Mouse (Mus musculus) neural tube, embryonic 14.5 days (tissue): ENCODE results near the gene Gm13279. TPM values are rescaled to one million over a fixed set of nuclear protein-coding genes. Genes with fewer than 3 reads are reported as not detected.
"Not testable (repeated sequence)": the region's sequence is repeated elsewhere in the genome, so short reads cannot be mapped to it uniquely, and the experiment has no call there.

Source experiments
- ATAC-seq: fragments of 200-750 bp; cut with Nextera tagmentation; 2 replicates; pipeline ENCODE4 v1.8.0; 2017; ENCODE audit warnings: low read depth, mild to moderate bottlenecking, moderate TSS enrichment, moderate library complexity
- H3K27ac ChIP-seq: fragments of 300-500 bp; sonication (generic); 2 replicates; pipeline ENCODE4 v1.5.1; 2014; ENCODE audit warnings: low read depth, mild to moderate bottlenecking, control low read depth, low read length, moderate library complexity, mixed read lengths
- H3K27me3 ChIP-seq: fragments of 300-500 bp; sonication (generic); 2 replicates; pipeline ENCODE4 v1.6.1; 2014; ENCODE audit warnings: low read length; ENCODE audit not compliant: control insufficient read depth, insufficient read depth
- H3K36me3 ChIP-seq: fragments of 300-500 bp; sonication (generic); 2 replicates; pipeline ENCODE4 v1.6.1; 2014; ENCODE audit warnings: low read length, mixed read lengths; ENCODE audit not compliant: control insufficient read depth, insufficient read depth
- H3K4me1 ChIP-seq: fragments of 300-500 bp; sonication (generic); 2 replicates; pipeline ENCODE4 v1.6.1; 2014; ENCODE audit warnings: low read length; ENCODE audit not compliant: control insufficient read depth, insufficient read depth
- H3K4me2 ChIP-seq: fragments of 300-500 bp; sonication (generic); 2 replicates; pipeline ENCODE4 v1.6.1; 2014; ENCODE audit warnings: mild to moderate bottlenecking, low read depth, low read length, control low read depth
- H3K4me3 ChIP-seq: fragments of 300-500 bp; sonication (generic); 2 replicates; pipeline ENCODE4 v1.5.1; 2014; ENCODE audit warnings: low read depth, low read length, control low read depth, mixed read lengths
- H3K9ac ChIP-seq: fragments of 300-500 bp; sonication (generic); replicated peaks from 2 replicates; pipeline ENCODE4 v1.6.1; 2014; ENCODE audit warnings: low read depth, mild to moderate bottlenecking, control low read depth, low read length, mixed read lengths
- H3K9me3 ChIP-seq: fragments of 300-500 bp; sonication (generic); 2 replicates; pipeline ENCODE4 v1.6.1; 2016; ENCODE audit warnings: low read length; ENCODE audit not compliant: control insufficient read depth
- whole genome bisulfite sequencing: fragments of 180-500 bp; shearing (Covaris S2); extraction: QIAGEN DNeasy Blood & Tissue Kit; methylation state at CpG from one replicate; pipeline ENCODE4 v1.1.7; 2014; 5-methylcytosine and 5-hydroxymethylcytosine counted together
- polyA plus RNA-seq: library from polyadenylated mRNA; unstranded; fragments of >200 nt; fragmentation: Nextera tagmentation; extraction: Ambion mirVana; gene quantifications from 2 replicates; pipeline ENCODE4 v1.2.1, GENCODE M21; 2014

Gene Gm13279
- polyA plus RNA-seq, 1 experiment from 2014 or later: not detected

GRCm38 (mm10) chr4:88785409-88785808 lies 11.8 kb upstream of the Gm13279 start, which contains the start of gene Gm13276:
TSS of gene Gm13276 (plus strand) at chr4:88785709.
- not testable (repeated sequence) for H3K36me3 ChIP-seq, H3K4me2 ChIP-seq, H3K27me3 ChIP-seq, H3K9me3 ChIP-seq, ATAC-seq, H3K4me3 ChIP-seq, H3K4me1 ChIP-seq, H3K9ac ChIP-seq, H3K27ac ChIP-seq
- no CpG with 5 or more reads among the region's 27 CpGs for WGBS

GRCm38 (mm10) chr4:88788402-88788801 lies 8.8 kb upstream of the Gm13279 start, which contains the start of gene Gm13277:
TSS of gene Gm13277 (plus strand) at chr4:88788632.
- H3K27me3 ChIP-seq, H3K9ac ChIP-seq, H3K27ac ChIP-seq, H3K9me3 ChIP-seq, H3K4me1 ChIP-seq, ATAC-seq, H3K36me3 ChIP-seq, H3K4me2 ChIP-seq, H3K4me3 ChIP-seq: not testable (repeated sequence)
- WGBS: 0% methylated on average over 1 of the region's 28 CpGs

GRCm38 (mm10) chr4:88791250-88791649 lies 5.9 kb upstream of the Gm13279 start, which contains the start of gene Gm13278:
TSS of gene Gm13278 (plus strand) at chr4:88791550.
- not testable (repeated sequence) for ATAC-seq, H3K4me3 ChIP-seq, H3K4me1 ChIP-seq, H3K4me2 ChIP-seq, H3K27ac ChIP-seq, H3K9ac ChIP-seq, H3K9me3 ChIP-seq, H3K27me3 ChIP-seq, H3K36me3 ChIP-seq
- WGBS: no CpG with 5 or more reads among the region's 28 CpGs

GRCm38 (mm10) chr4:88793936-88794675 lies 3.1 kb upstream of the Gm13279 start, which contains the start of gene Gm13275:
TSS of gene Gm13275 (plus strand) at chr4:88794487.
- WGBS: 2% methylated on average over 5 of the region's 52 CpGs

GRCm38 (mm10) chr4:88799365-88799764 lies 2.2 kb downstream of the Gm13279 start, which contains the start of gene Gm13285:
TSS of gene Gm13285 (plus strand) at chr4:88799665.
- not testable (repeated sequence) for ATAC-seq, H3K4me1 ChIP-seq, H3K4me3 ChIP-seq, H3K9me3 ChIP-seq, H3K36me3 ChIP-seq, H3K27ac ChIP-seq, H3K27me3 ChIP-seq, H3K9ac ChIP-seq, H3K4me2 ChIP-seq
- 0% methylated on average over 1 of the region's 7 CpGs for WGBS

More at GRCm38 (mm10) chr4:88793936-88794675, 3.1 kb upstream of the Gm13279 start, which contains the start of gene Gm13275:
- not testable (repeated sequence) for H3K4me1 ChIP-seq, H3K27me3 ChIP-seq, H3K9ac ChIP-seq, H3K4me2 ChIP-seq, H3K9me3 ChIP-seq, H3K36me3 ChIP-seq, ATAC-seq, H3K27ac ChIP-seq, H3K4me3 ChIP-seq

GRCm38 (mm10) chr4:88802954-88803353 lies 5.8 kb downstream of the Gm13279 start, which contains the start of gene Gm13287:
TSS of gene Gm13287 (plus strand) at chr4:88803254.
- H3K9ac ChIP-seq, H3K27me3 ChIP-seq, H3K9me3 ChIP-seq, H3K4me2 ChIP-seq, H3K27ac ChIP-seq, H3K4me3 ChIP-seq, H3K36me3 ChIP-seq, ATAC-seq, H3K4me1 ChIP-seq: not testable (repeated sequence)
- no CpG with 5 or more reads among the region's 29 CpGs for WGBS

- not testable (repeated sequence) for H3K4me1 ChIP-seq, H3K36me3 ChIP-seq, H3K9ac ChIP-seq, H3K27me3 ChIP-seq, ATAC-seq, H3K27ac ChIP-seq, H3K4me2 ChIP-seq, H3K4me3 ChIP-seq, H3K9me3 ChIP-seq
- no CpG with 5 or more reads among the region's 8 CpGs for WGBS
Measured at GRCm38 (mm10) chr4:88805231-88805630, 8.0 kb downstream of the Gm13279 start, which contains the start of gene Gm13288. TSS of gene Gm13288 (plus strand) at chr4:88805531.

- WGBS: 0% methylated on average over 7 of the region's 34 CpGs
- H3K27ac ChIP-seq, H3K27me3 ChIP-seq, H3K4me1 ChIP-seq, H3K4me2 ChIP-seq, H3K36me3 ChIP-seq, ATAC-seq, H3K9ac ChIP-seq, H3K4me3 ChIP-seq, H3K9me3 ChIP-seq: not testable (repeated sequence)
Measured at GRCm38 (mm10) chr4:88805761-88806160, 8.6 kb downstream of the Gm13279 start.

GRCm38 (mm10) chr4:88815928-88816327 lies 18.7 kb downstream of the Gm13279 start, which contains the start of gene Ifna7:
TSS of gene Ifna7 (plus strand) at chr4:88816228.
- Histone ChIP-seq H3K27me3 (no peaks in the 10 kb centered on the region), H3K36me3 (no peaks in the 10 kb centered on the region), H3K9ac (no peak within 1 kb of the TSS), H3K4me2 (no peak within 1 kb of the TSS), H3K4me3 (no peak within 1 kb of the TSS), H3K9me3 (no peaks in the 10 kb centered on the region), H3K27ac (no peak within 1 kb of the TSS), H3K4me1 (no peaks in the 10 kb centered on the region)
- WGBS: 75% methylated on average over 3 of the region's 3 CpGs
- ATAC-seq: no peak
